Mouse (Mus musculus): ENCODE data around the gene Gm10073. TPM values are rescaled to one million over a fixed set of nuclear protein-coding genes. Genes with fewer than 3 reads are reported as not detected.

The Gm10073 gene
- polyA plus RNA-seq, 1 experiment: not detected

GRCm38 (mm10) chr8:106545149-106545548 is 28.1 kb downstream of the Gm10073 start:
- Histone ChIP-seq H3K27ac (ENCODE audit: insufficient read depth, low read depth, low read length) (no peak overlapping the region), H3K4me3 (ENCODE audit: insufficient read depth, low read depth, low read length) (no peak overlapping the region), H3K4me1 (ENCODE audit: control insufficient read depth, insufficient read depth, low read length) (no peaks in the 10 kb centered on the region)
- no peak for TF ChIP-seq POLR2A (IDR thresholded peaks at IDR 0.05; ENCODE audit: insufficient read depth, low read depth, low read length)
- TF ChIP-seq CTCF (IDR thresholded peaks at IDR 0.05; ENCODE audit: insufficient read depth, low read depth, low read length): no peak
- WGBS: 89% methylated on average over 2 of the region's 2 CpGs

GRCm38 (mm10) chr8:106543043-106543442 is 30.2 kb downstream of the Gm10073 start:
- Histone ChIP-seq H3K27ac (ENCODE audit: insufficient read depth, low read depth, low read length) (no peak overlapping the region), H3K4me1 (ENCODE audit: control insufficient read depth, insufficient read depth, low read length) (no peaks in the 10 kb centered on the region), H3K4me3 (ENCODE audit: insufficient read depth, low read depth, low read length) (no peak overlapping the region)
- TF ChIP-seq CTCF (IDR thresholded peaks at IDR 0.05; ENCODE audit: insufficient read depth, low read depth, low read length): no peak
- TF ChIP-seq POLR2A (IDR thresholded peaks at IDR 0.05; ENCODE audit: insufficient read depth, low read depth, low read length): no peak
- WGBS: 82% methylated on average over 8 of the region's 8 CpGs

- H3K4me3 ChIP-seq (ENCODE audit: insufficient read depth, low read depth, low read length): no peak overlapping the region
- H3K27ac ChIP-seq (ENCODE audit: insufficient read depth, low read depth, low read length): no peak overlapping the region
- 92% methylated on average over 11 of the region's 11 CpGs for WGBS
- H3K4me1 ChIP-seq (ENCODE audit: control insufficient read depth, insufficient read depth, low read length): no peaks in the 10 kb centered on the region
- TF ChIP-seq POLR2A (IDR thresholded peaks at IDR 0.05; ENCODE audit: insufficient read depth, low read depth, low read length) (no peak), CTCF (IDR thresholded peaks at IDR 0.05; ENCODE audit: insufficient read depth, low read depth, low read length) (no peak)
Measured at GRCm38 (mm10) chr8:106541002-106541401, 32.3 kb downstream of the Gm10073 start.

GRCm38 (mm10) chr8:106539193-106539592 is 34.1 kb downstream of the Gm10073 start:
- TF ChIP-seq CTCF (IDR thresholded peaks at IDR 0.05; ENCODE audit: insufficient read depth, low read depth, low read length) (no peak), POLR2A (IDR thresholded peaks at IDR 0.05; ENCODE audit: insufficient read depth, low read depth, low read length) (no peak)
- H3K4me3 ChIP-seq (ENCODE audit: insufficient read depth, low read depth, low read length): no peak overlapping the region
- 81% methylated on average over 5 of the region's 5 CpGs for WGBS
- no peaks in the 10 kb centered on the region for H3K4me1 ChIP-seq (ENCODE audit: control insufficient read depth, insufficient read depth, low read length)
- H3K27ac ChIP-seq (ENCODE audit: insufficient read depth, low read depth, low read length): no peak overlapping the region

DNA sequence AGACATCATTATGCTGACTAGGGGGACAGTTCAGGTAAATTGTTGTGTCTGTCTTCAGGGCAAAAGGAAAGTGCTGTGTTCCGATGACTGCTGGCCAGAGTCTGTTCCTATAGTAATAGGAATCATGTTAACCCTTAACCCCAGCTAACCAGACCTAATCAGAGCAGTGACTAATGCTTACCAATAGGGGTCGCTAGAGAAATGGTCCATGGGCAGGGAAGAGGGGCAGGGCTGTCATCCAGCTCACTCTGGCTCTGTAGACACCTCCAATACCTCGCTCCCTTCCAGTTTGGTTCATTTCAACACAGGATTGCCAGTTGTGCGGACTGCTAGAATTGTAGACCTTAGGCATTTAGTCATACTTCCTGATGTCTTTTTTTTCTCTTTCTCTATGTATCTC is 37.8 kb downstream of the Gm10073 start:
- Histone ChIP-seq H3K4me3 (ENCODE audit: insufficient read depth, low read depth, low read length) (no peak overlapping the region), H3K27ac (ENCODE audit: insufficient read depth, low read depth, low read length) (no peak overlapping the region), H3K4me1 (ENCODE audit: control insufficient read depth, insufficient read depth, low read length) (no peaks in the 10 kb centered on the region)
- no peak for TF ChIP-seq POLR2A (IDR thresholded peaks at IDR 0.05; ENCODE audit: insufficient read depth, low read depth, low read length)
- TF ChIP-seq CTCF (IDR thresholded peaks at IDR 0.05; ENCODE audit: insufficient read depth, low read depth, low read length): no peak
- WGBS: 72% methylated on average over 4 of the region's 4 CpGs

- no peaks in the 10 kb centered on the region for H3K4me1 ChIP-seq (ENCODE audit: control insufficient read depth, insufficient read depth, low read length)
- no peak overlapping the region for H3K27ac ChIP-seq (ENCODE audit: insufficient read depth, low read depth, low read length)
- TF ChIP-seq CTCF (IDR thresholded peaks at IDR 0.05; ENCODE audit: insufficient read depth, low read depth, low read length) (no peak), POLR2A (IDR thresholded peaks at IDR 0.05; ENCODE audit: insufficient read depth, low read depth, low read length) (no peak)
- WGBS: 35% methylated on average over 6 of the region's 6 CpGs
- no peak overlapping the region for H3K4me3 ChIP-seq (ENCODE audit: insufficient read depth, low read depth, low read length)
Measured at GRCm38 (mm10) chr8:106534449-106534848, 38.8 kb downstream of the Gm10073 start.

- Histone ChIP-seq H3K27ac (ENCODE audit: insufficient read depth, low read depth, low read length) (no peak overlapping the region), H3K4me1 (ENCODE audit: control insufficient read depth, insufficient read depth, low read length) (no peaks in the 10 kb centered on the region), H3K4me3 (ENCODE audit: insufficient read depth, low read depth, low read length) (no peak overlapping the region)
- TF ChIP-seq POLR2A (IDR thresholded peaks at IDR 0.05; ENCODE audit: insufficient read depth, low read depth, low read length) (no peak), CTCF (IDR thresholded peaks at IDR 0.05; ENCODE audit: insufficient read depth, low read depth, low read length) (no peak)
- WGBS: 82% methylated on average over 7 of the region's 7 CpGs
Measured at GRCm38 (mm10) chr8:106533709-106534108, 39.6 kb downstream of the Gm10073 start.

DNA sequence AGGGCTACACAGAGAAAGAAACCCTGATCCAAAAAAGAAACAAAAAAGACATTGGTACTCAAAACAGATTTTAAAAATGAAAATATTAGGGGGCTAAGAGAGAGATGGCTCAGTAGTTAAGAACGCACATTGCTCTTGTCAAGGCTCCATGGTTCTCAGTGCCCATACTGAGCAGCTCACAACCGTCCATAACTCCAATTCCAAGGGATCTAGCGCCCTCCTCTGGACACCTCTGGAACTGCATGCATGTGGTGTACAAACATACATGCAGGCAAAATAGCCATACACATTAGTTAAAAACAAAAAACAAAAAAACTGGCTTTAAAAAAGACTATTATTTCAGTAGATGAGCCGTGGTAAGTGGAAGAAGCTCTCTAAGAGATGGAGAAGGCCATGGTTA is 42.7 kb downstream of the Gm10073 start:
- no peak overlapping the region for H3K27ac ChIP-seq (ENCODE audit: insufficient read depth, low read depth, low read length)
- 70% methylated on average over 4 of the region's 4 CpGs for WGBS
- no peak overlapping the region for H3K4me3 ChIP-seq (ENCODE audit: insufficient read depth, low read depth, low read length)
- H3K4me1 ChIP-seq (ENCODE audit: control insufficient read depth, insufficient read depth, low read length): 0 out of 2 replicates have a peak, but pooled peaks cover 4% of the 10 kb centered on the region
- TF ChIP-seq CTCF (IDR thresholded peaks at IDR 0.05; ENCODE audit: insufficient read depth, low read depth, low read length): no peak
- TF ChIP-seq POLR2A (IDR thresholded peaks at IDR 0.05; ENCODE audit: insufficient read depth, low read depth, low read length): no peak

GRCm38 (mm10) chr8:106529885-106530482 is 43.3 kb downstream of the Gm10073 start:
- Histone ChIP-seq H3K4me3 (ENCODE audit: insufficient read depth, low read depth, low read length) (no peak overlapping the region), H3K27ac (ENCODE audit: insufficient read depth, low read depth, low read length) (no peak overlapping the region), H3K4me1 (ENCODE audit: control insufficient read depth, insufficient read depth, low read length) (0 out of 2 replicates have a peak, but pooled peaks cover 4% of the 10 kb centered on the region)
- no peak for TF ChIP-seq CTCF (IDR thresholded peaks at IDR 0.05; ENCODE audit: insufficient read depth, low read depth, low read length)
- TF ChIP-seq POLR2A (IDR thresholded peaks at IDR 0.05; ENCODE audit: insufficient read depth, low read depth, low read length): no peak
- WGBS: 95% methylated on average over 10 of the region's 10 CpGs

All from olfactory bulb, adult 2 months (tissue).